Mouse (Mus musculus) neutrophil, adult 5-6 weeks (primary cell): ENCODE results near the gene Gimap5. TPM values are rescaled to one million over a fixed set of nuclear protein-coding genes. Genes with fewer than 3 reads are reported as not detected.

Source experiments
- ATAC-seq: fragments of 151-379, 151-347 bp; 2 replicates; pipeline ENCODE4 v1.8.0; 2017; ENCODE audit warnings: mild to moderate bottlenecking, moderate TSS enrichment; ENCODE audit not compliant: insufficient number of reproducible peaks, poor library complexity, low FRiP score, severe bottlenecking; ENCODE audit errors: extremely low read depth
- total RNA-seq: library from RNA; stranded (forward); fragments of 200-1000 nt; gene quantifications from 2 replicates; pipeline ENCODE4 v1.2.3, GENCODE M21; 2017

Gene Gimap5
- total RNA-seq, 1 experiment from 2014 or later = 86.2 TPM

- no peak for ATAC-seq
Measured at GRCm38 (mm10) chr6:48785601-48786000, 39.6 kb downstream of the Gimap5 start.

GRCm38 (mm10) chr6:48787867-48788266, 41.9 kb downstream of the Gimap5 start:
- no peak for ATAC-seq

GRCm38 (mm10) chr6:48801897-48802296, 55.9 kb downstream of the Gimap5 start:
- peak; percentile 53; the same call in 1 of the 2 replicates for ATAC-seq

- ATAC-seq = no peak
Measured at GRCm38 (mm10) chr6:48803406-48804051, 57.5 kb downstream of the Gimap5 start.

Other genes with a start within 250 kb of the Gimap5 start
- gene Atp6v0e2, start 208.6 kb upstream of the Gimap5 start, total RNA-seq = 0.49 TPM in 1 of 2 replicates, not detected in the other
- gene Lrrc61, start 191.4 kb upstream of the Gimap5 start, total RNA-seq = 19.8 and 30.1 TPM in 2 replicates
- gene Rarres2, start 173.4 kb upstream of the Gimap5 start, total RNA-seq = 0.37 TPM in 1 of 2 replicates, not detected in the other
- gene Gm45021, start 156.6 kb upstream of the Gimap5 start, total RNA-seq = not detected in 2 replicates
- gene Repin1, start 152.3 kb upstream of the Gimap5 start, total RNA-seq = 2.9 and 3.1 TPM in 2 replicates
- not detected in 2 replicates for gene Gm44965, start 152.3 kb upstream of the Gimap5 start, total RNA-seq
- gene Zfp775, start 144.1 kb upstream of the Gimap5 start, total RNA-seq = 1.1 and 2.6 TPM in 2 replicates
- gene AI854703, start 119.4 kb upstream of the Gimap5 start, total RNA-seq = 0.12 and 0.35 TPM in 2 replicates
- 270 and 290 TPM in 2 replicates for gene Gimap8, start 99.0 kb upstream of the Gimap5 start, total RNA-seq
- gene Gimap9, start 70.1 kb upstream of the Gimap5 start, total RNA-seq = 132 and 133 TPM in 2 replicates
- gene Gimap4, start 61.6 kb upstream of the Gimap5 start, total RNA-seq = 627 and 688 TPM in 2 replicates
- gene Gimap6, start 38.0 kb upstream of the Gimap5 start, total RNA-seq = 892 and 934 TPM in 2 replicates
- gene Gm28053, start 27.6 kb upstream of the Gimap5 start, total RNA-seq = 24.7 and 34.2 TPM in 2 replicates
- 121 TPM in 2 replicates for gene Gimap7, start 27.6 kb upstream of the Gimap5 start, total RNA-seq
- gene Gimap1, start 7.1 kb upstream of the Gimap5 start, total RNA-seq = 288 and 296 TPM in 2 replicates
- gene Gimap3, start 24.7 kb downstream of the Gimap5 start, total RNA-seq = 311 and 314 TPM in 2 replicates
- 4.1 and 6.6 TPM in 2 replicates for gene Tmem176a, start 94.7 kb downstream of the Gimap5 start, total RNA-seq
- 11.2 and 14.4 TPM in 2 replicates for gene Tmem176b, start 95.3 kb downstream of the Gimap5 start, total RNA-seq
- gene Aoc1, start 126.7 kb downstream of the Gimap5 start, total RNA-seq = not detected in 2 replicates
- not detected in 2 replicates for gene 1600015I10Rik, start 183.7 kb downstream of the Gimap5 start, total RNA-seq
- gene Doxl2, start 228.8 kb downstream of the Gimap5 start, total RNA-seq = not detected in 2 replicates
- not detected in 2 replicates for gene Svs1, start 240.7 kb downstream of the Gimap5 start, total RNA-seq